Mouse (Mus musculus) embryonic facial prominence, embryonic 15.5 days (tissue): ENCODE measurements around the gene Ins1. TPM values are rescaled to one million over a fixed set of nuclear protein-coding genes. Genes with fewer than 3 reads are reported as not detected.

Experiments
- ATAC-seq: fragments of 200-750 bp; cut with Nextera tagmentation; 2 replicates; pipeline ENCODE4 v1.8.0; 2017; ENCODE audit warnings: low read depth, moderate TSS enrichment; ENCODE audit not compliant: insufficient number of reproducible peaks, low FRiP score, low TSS enrichment
- H3K27ac ChIP-seq: fragments of 300-500 bp; sonication (generic); replicated peaks from 2 replicates; pipeline ENCODE4 v1.5.1; 2015; ENCODE audit warnings: mild to moderate bottlenecking, inconsistent platforms
- H3K27me3 ChIP-seq: fragments of 300-500 bp; sonication (generic); 2 replicates; pipeline ENCODE4 v1.6.1; 2015; ENCODE audit warnings: inconsistent platforms
- H3K36me3 ChIP-seq: fragments of 300-500 bp; sonication (generic); 2 replicates; pipeline ENCODE4 v1.6.1; 2015; ENCODE audit warnings: mild to moderate bottlenecking, inconsistent platforms
- H3K4me1 ChIP-seq: fragments of 300-500 bp; sonication (generic); 2 replicates; pipeline ENCODE4 v1.6.1; 2015; ENCODE audit warnings: inconsistent platforms
- H3K4me2 ChIP-seq: fragments of 300-500 bp; sonication (generic); replicated peaks from 2 replicates; pipeline ENCODE4 v1.6.1; 2015; ENCODE audit warnings: mild to moderate bottlenecking, inconsistent platforms
- H3K4me3 ChIP-seq: fragments of 300-500 bp; sonication (generic); replicated peaks from 2 replicates; pipeline ENCODE4 v1.5.1; 2015; ENCODE audit warnings: mild to moderate bottlenecking, inconsistent platforms
- H3K9ac ChIP-seq: fragments of 300-500 bp; sonication (generic); 2 replicates; pipeline ENCODE4 v1.6.1; 2015; ENCODE audit warnings: inconsistent platforms
- H3K9me3 ChIP-seq: fragments of 300-500 bp; sonication (generic); replicated peaks from 2 replicates; pipeline ENCODE4 v1.6.1; 2016; ENCODE audit warnings: inconsistent platforms
- polyA plus RNA-seq: library from polyadenylated mRNA; unstranded; fragments of >200 nt; fragmentation: Nextera tagmentation; extraction: Ambion mirVana; gene quantifications from 2 replicates; pipeline ENCODE4 v1.2.1, GENCODE M21; 2015

Ins1 gene
- not detected in 2 replicates for polyA plus RNA-seq

GRCm38 (mm10) chr19:52263997-52264396, at the start of gene Ins1:
Gene Ins1 (plus strand): TSS chr19:52264297.
- no peaks in the 10 kb centered on the region for H3K4me1 ChIP-seq
- H3K27ac ChIP-seq = no peak within 1 kb of the TSS
- H3K4me2 ChIP-seq = no peak within 1 kb of the TSS
- no peaks in the 10 kb centered on the region for H3K36me3 ChIP-seq
- ATAC-seq = no peak
- no peaks in the 10 kb centered on the region for H3K27me3 ChIP-seq
- H3K4me3 ChIP-seq = no peak within 1 kb of the TSS
- H3K9ac ChIP-seq = no peak within 1 kb of the TSS
- H3K9me3 ChIP-seq = no peaks in the 10 kb centered on the region
